Mouse (Mus musculus) liver, adult 2 months (tissue): ENCODE data around the gene Hs3st2. TPM values are rescaled to one million over a fixed set of nuclear protein-coding genes. Genes with fewer than 3 reads are reported as not detected.

Experiments
- DNase-seq: peaks from one replicate; pipeline ENCODE4 v3.0.0-alpha.2; 2011; ENCODE audit warnings: low read depth, low spot score; ENCODE audit errors: extremely low read depth
- H3K27ac ChIP-seq: fragments of 200-500 bp; replicated peaks from 2 replicates; pipeline ENCODE4 v1.5.1; 2012; ENCODE audit warnings: low read depth, mild to moderate bottlenecking, control low read depth, inconsistent platforms, low read length; ENCODE audit not compliant: insufficient read depth
- H3K27me3 ChIP-seq: fragments of 200-500 bp; 2 replicates; pipeline ENCODE4 v1.6.1; 2012; ENCODE audit warnings: mild to moderate bottlenecking, moderate library complexity, low read length, inconsistent platforms; ENCODE audit not compliant: control insufficient read depth, insufficient read depth
- H3K36me3 ChIP-seq: fragments of 200-500 bp; 2 replicates; pipeline ENCODE4 v1.6.1; 2012; ENCODE audit warnings: low read length, inconsistent platforms; ENCODE audit not compliant: control insufficient read depth, insufficient read depth
- H3K4me1 ChIP-seq: fragments of 200-500 bp; 2 replicates; pipeline ENCODE4 v1.6.1; 2011; ENCODE audit warnings: low read length; ENCODE audit not compliant: control insufficient read depth, insufficient read depth
- H3K4me3 ChIP-seq: fragments of 200-500 bp; 2 replicates; pipeline ENCODE4 v1.5.1; 2011; ENCODE audit warnings: low read depth, mild to moderate bottlenecking, control low read depth, low read length, moderate library complexity; ENCODE audit not compliant: insufficient read depth
- H3K79me2 ChIP-seq: fragments of 200-500 bp; 2 replicates; pipeline ENCODE4 v1.6.1; 2012; ENCODE audit warnings: inconsistent platforms, mild to moderate bottlenecking, low read length, moderate library complexity; ENCODE audit not compliant: control insufficient read depth, insufficient read depth
- H3K9ac ChIP-seq: fragments of 200-500 bp; 2 replicates; pipeline ENCODE4 v1.6.1; 2012; ENCODE audit warnings: low read depth, mild to moderate bottlenecking, control low read depth, inconsistent platforms, low read length
- CTCF ChIP-seq: fragments of 200-500 bp; IDR thresholded peaks from 2 replicates; pipeline ENCODE4 v1.5.1; 2011; ENCODE audit warnings: low read depth, low read length, control low read depth
- POLR2A ChIP-seq: fragments of 200-500 bp; IDR thresholded peaks from 2 replicates; pipeline ENCODE4 v1.6.1; 2011; ENCODE audit warnings: low read length, control low read depth; ENCODE audit not compliant: insufficient read depth; ENCODE audit errors: extremely low read depth
- WGBS: fragments of 180-500 bp; shearing (Covaris S2); methylation state at CpG from one replicate; pipeline ENCODE4 v1.1.7; 2018; 5-methylcytosine and 5-hydroxymethylcytosine counted together
- polyA plus RNA-seq: library from polyadenylated mRNA; depleted of rRNA; stranded (reverse); fragments of >200 nt; gene quantifications from 2 replicates; pipeline ENCODE4 v1.2.3, GENCODE M21; 2012
- total RNA-seq: library from RNA; depleted of rRNA; stranded (reverse); fragments of >200 nt; gene quantifications from 2 replicates; pipeline ENCODE4 v1.2.3, GENCODE M21; 2014

The Hs3st2 gene
- total and polyA plus RNA-seq, 2 experiments = not detected

GRCm38 (mm10) chr7:121446281-121446680 lies 54.6 kb downstream of the Hs3st2 start:
- DNase-seq = peak; percentile 29
- Histone ChIP-seq H3K27ac (no peak overlapping the region), H3K27me3 (no peaks in the 10 kb centered on the region; the same call in 1 of the 2 replicates), H3K36me3 (no peaks in the 10 kb centered on the region), H3K4me1 (no peaks in the 10 kb centered on the region), H3K9ac (no peak overlapping the region), H3K4me3 (no peak overlapping the region), H3K79me2 (no peaks in the 10 kb centered on the region)
- 77% methylated on average over 4 of the region's 4 CpGs for WGBS
- no peak for TF ChIP-seq POLR2A
- TF ChIP-seq CTCF = no peak

GRCm38 (mm10) chr7:121450951-121451843 lies 59.5 kb downstream of the Hs3st2 start:
- TF ChIP-seq CTCF (no peak), POLR2A (no peak)
- H3K79me2 ChIP-seq = no peaks in the 10 kb centered on the region
- no peak overlapping the region for H3K27ac ChIP-seq
- H3K9ac ChIP-seq = no peak overlapping the region
- no peak for DNase-seq
- WGBS = 65% methylated on average over 13 of the region's 13 CpGs
- no peak overlapping the region for H3K4me3 ChIP-seq
- no peaks in the 10 kb centered on the region for H3K36me3 ChIP-seq
- no peaks in the 10 kb centered on the region for H3K4me1 ChIP-seq
- H3K27me3 ChIP-seq = no peaks in the 10 kb centered on the region

- no peak overlapping the region for H3K9ac ChIP-seq
- no peaks in the 10 kb centered on the region for H3K27me3 ChIP-seq
- 75% methylated on average over 1 of the region's 1 CpGs for WGBS
- no peaks in the 10 kb centered on the region for H3K4me1 ChIP-seq
- no peak overlapping the region for H3K27ac ChIP-seq
- TF ChIP-seq POLR2A = no peak
- no peak for TF ChIP-seq CTCF
- no peaks in the 10 kb centered on the region for H3K79me2 ChIP-seq
- no peak overlapping the region for H3K4me3 ChIP-seq
- no peak for DNase-seq
- H3K36me3 ChIP-seq = no peaks in the 10 kb centered on the region
Measured at GRCm38 (mm10) chr7:121456716-121457115, 65.1 kb downstream of the Hs3st2 start.

GRCm38 (mm10) chr7:121458075-121458474 lies 66.4 kb downstream of the Hs3st2 start:
- H3K4me1 ChIP-seq = no peaks in the 10 kb centered on the region
- no peaks in the 10 kb centered on the region for H3K36me3 ChIP-seq
- TF ChIP-seq CTCF (no peak), POLR2A (no peak)
- no peak overlapping the region for H3K27ac ChIP-seq
- no peak overlapping the region for H3K4me3 ChIP-seq
- DNase-seq = no peak
- WGBS = 44% methylated on average over 3 of the region's 3 CpGs
- H3K27me3 ChIP-seq = no peaks in the 10 kb centered on the region
- no peaks in the 10 kb centered on the region for H3K79me2 ChIP-seq
- H3K9ac ChIP-seq = no peak overlapping the region

- WGBS = 90% methylated on average over 6 of the region's 6 CpGs
- Histone ChIP-seq H3K79me2 (no peaks in the 10 kb centered on the region), H3K36me3 (no peaks in the 10 kb centered on the region), H3K4me3 (no peak overlapping the region), H3K27ac (no peak overlapping the region), H3K4me1 (no peaks in the 10 kb centered on the region), H3K27me3 (no peaks in the 10 kb centered on the region), H3K9ac (no peak overlapping the region)
- DNase-seq = no peak
- TF ChIP-seq POLR2A (no peak), CTCF (no peak)
Measured at GRCm38 (mm10) chr7:121460626-121461025, 69.0 kb downstream of the Hs3st2 start.

- TF ChIP-seq POLR2A = no peak
- no peak for TF ChIP-seq CTCF
- DNase-seq = no peak
- 89% methylated on average over 5 of the region's 5 CpGs for WGBS
Measured at GRCm38 (mm10) chr7:121464441-121464840, 72.8 kb downstream of the Hs3st2 start.

More at GRCm38 (mm10) chr7:121464441-121464840, 72.8 kb downstream of the Hs3st2 start:
- no peak overlapping the region for H3K9ac ChIP-seq
- H3K27ac ChIP-seq = no peak overlapping the region
- no peaks in the 10 kb centered on the region for H3K79me2 ChIP-seq
- no peak overlapping the region for H3K4me3 ChIP-seq
- no peaks in the 10 kb centered on the region for H3K4me1 ChIP-seq
- H3K36me3 ChIP-seq = no peaks in the 10 kb centered on the region
- no peaks in the 10 kb centered on the region for H3K27me3 ChIP-seq
